Mouse (Mus musculus) intestine, embryonic 15.5 days (tissue): ENCODE data around the gene Chst8. TPM values are rescaled to one million over a fixed set of nuclear protein-coding genes. Genes with fewer than 3 reads are reported as not detected.

ENCODE experiments used
- ATAC-seq: fragments of 200-750 bp; cut with Nextera tagmentation; 2 replicates; pipeline ENCODE4 v1.8.0; 2017; ENCODE audit warnings: moderate TSS enrichment, moderate library complexity
- H3K27ac ChIP-seq: fragments of 300-500 bp; sonication (generic); 2 replicates; pipeline ENCODE4 v1.5.1; 2015; ENCODE audit warnings: mild to moderate bottlenecking, inconsistent platforms
- H3K27me3 ChIP-seq: fragments of 300-500 bp; sonication (generic); replicated peaks from 2 replicates; pipeline ENCODE4 v1.6.1; 2015; ENCODE audit warnings: inconsistent platforms
- H3K36me3 ChIP-seq: fragments of 300-500 bp; sonication (generic); 2 replicates; pipeline ENCODE4 v1.6.1; 2015; ENCODE audit warnings: inconsistent platforms
- H3K4me1 ChIP-seq: fragments of 300-500 bp; sonication (generic); replicated peaks from 2 replicates; pipeline ENCODE4 v1.6.1; 2015; ENCODE audit warnings: inconsistent platforms
- H3K4me2 ChIP-seq: fragments of 300-500 bp; sonication (generic); replicated peaks from 2 replicates; pipeline ENCODE4 v1.6.1; 2015; ENCODE audit warnings: mild to moderate bottlenecking, inconsistent platforms
- H3K4me3 ChIP-seq: fragments of 300-500 bp; sonication (generic); replicated peaks from 2 replicates; pipeline ENCODE4 v1.5.1; 2015; ENCODE audit warnings: inconsistent platforms
- H3K9ac ChIP-seq: fragments of 300-500 bp; sonication (generic); 2 replicates; pipeline ENCODE4 v1.6.1; 2015; ENCODE audit warnings: inconsistent platforms
- H3K9me3 ChIP-seq: fragments of 300-500 bp; sonication (generic); 2 replicates; pipeline ENCODE4 v1.6.1; 2016; ENCODE audit warnings: inconsistent platforms
- WGBS: fragments of 180-500 bp; shearing (Covaris S2); methylation state at CpG from one replicate; pipeline ENCODE4 v1.1.7; 2015; 5-methylcytosine and 5-hydroxymethylcytosine counted together
- polyA plus RNA-seq: library from polyadenylated mRNA; unstranded; fragments of >200 nt; fragmentation: Nextera tagmentation; extraction: Ambion mirVana; gene quantifications from 2 replicates; pipeline ENCODE4 v1.2.1, GENCODE M21; 2015

Gene Chst8
- polyA plus RNA-seq, result 3.0 and 3.2 TPM in 2 replicates

GRCm38 (mm10) chr7:34812531-34813111, at the start of gene Chst8:
Chst8 (minus strand) TSS chr7:34812711.
- Histone ChIP-seq H3K36me3 (no peaks in the 10 kb centered on the region), H3K9me3 (no peaks in the 10 kb centered on the region), H3K4me2 (peak within 1 kb of the TSS; percentile 95), H3K4me1 (peaks cover 14% of the 10 kb centered on the region), H3K4me3 (peak within 1 kb of the TSS; percentile 52), H3K27me3 (peaks cover 44% of the 10 kb centered on the region), H3K27ac (no peak within 1 kb of the TSS), H3K9ac (peak within 1 kb of the TSS; percentile 36)
- 1% methylated on average over 59 of the region's 65 CpGs for WGBS
- ATAC-seq, result peak; percentile 96

DNA sequence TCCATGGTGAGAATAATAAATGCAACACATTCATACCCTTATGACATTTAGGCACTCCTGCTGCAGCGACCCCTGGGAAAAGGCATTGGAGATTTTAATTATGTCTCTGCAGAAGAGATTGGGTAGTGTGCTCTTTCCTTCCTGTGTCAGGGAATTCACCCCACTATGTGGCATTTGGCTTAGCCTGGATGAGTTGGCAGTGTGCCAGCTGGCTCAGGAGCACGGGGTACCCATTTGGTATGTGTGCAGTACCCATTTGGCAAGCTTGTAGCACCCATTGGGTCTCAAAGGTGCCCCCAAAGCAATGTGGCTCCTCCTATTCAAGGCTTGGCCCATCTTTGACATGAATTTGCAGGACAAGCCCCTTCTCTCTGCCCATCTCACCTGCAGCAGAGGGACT, 45.8 kb upstream of the Chst8 start:
- no peaks in the 10 kb centered on the region for H3K36me3 ChIP-seq
- no peak overlapping the region for H3K4me3 ChIP-seq
- H3K27me3 ChIP-seq, result no peaks in the 10 kb centered on the region
- H3K9me3 ChIP-seq, result no peaks in the 10 kb centered on the region
- no peak for ATAC-seq
- no peaks in the 10 kb centered on the region for H3K4me1 ChIP-seq
- H3K27ac ChIP-seq, result no peak overlapping the region
- H3K4me2 ChIP-seq, result no peak overlapping the region
- H3K9ac ChIP-seq, result no peak overlapping the region
- 86% methylated on average over 2 of the region's 2 CpGs for WGBS

- ATAC-seq, result no peak; the same call in 1 of the 2 replicates
- Histone ChIP-seq H3K9ac (no peak overlapping the region), H3K4me1 (no peaks in the 10 kb centered on the region), H3K27ac (no peak overlapping the region), H3K4me3 (no peak overlapping the region), H3K27me3 (no peaks in the 10 kb centered on the region), H3K9me3 (no peaks in the 10 kb centered on the region), H3K36me3 (no peaks in the 10 kb centered on the region), H3K4me2 (no peak overlapping the region)
- 79% methylated on average over 6 of the region's 6 CpGs for WGBS
These were observed 42.4 kb upstream of the Chst8 start for GRCm38 (mm10) chr7:34854781-34855352.

- no peak for ATAC-seq
- WGBS, result 78% methylated on average over 3 of the region's 3 CpGs
- no peaks in the 10 kb centered on the region for H3K4me1 ChIP-seq
- no peak overlapping the region for H3K27ac ChIP-seq
- no peaks in the 10 kb centered on the region for H3K9me3 ChIP-seq
- no peak overlapping the region for H3K4me2 ChIP-seq
- H3K36me3 ChIP-seq, result no peaks in the 10 kb centered on the region
- no peaks in the 10 kb centered on the region for H3K27me3 ChIP-seq
- H3K4me3 ChIP-seq, result no peak overlapping the region
- no peak overlapping the region for H3K9ac ChIP-seq
These were observed 40.9 kb upstream of the Chst8 start for GRCm38 (mm10) chr7:34853393-34853792.

- Histone ChIP-seq H3K27me3 (no peaks in the 10 kb centered on the region), H3K27ac (no peak overlapping the region), H3K9me3 (no peaks in the 10 kb centered on the region), H3K4me2 (no peak overlapping the region), H3K36me3 (no peaks in the 10 kb centered on the region), H3K4me1 (no peaks in the 10 kb centered on the region), H3K4me3 (no peak overlapping the region), H3K9ac (no peak overlapping the region)
- ATAC-seq, result no peak
- 34% methylated on average over 10 of the region's 10 CpGs for WGBS
These were observed 37.1 kb upstream of the Chst8 start for GRCm38 (mm10) chr7:34849660-34850059.

DNA sequence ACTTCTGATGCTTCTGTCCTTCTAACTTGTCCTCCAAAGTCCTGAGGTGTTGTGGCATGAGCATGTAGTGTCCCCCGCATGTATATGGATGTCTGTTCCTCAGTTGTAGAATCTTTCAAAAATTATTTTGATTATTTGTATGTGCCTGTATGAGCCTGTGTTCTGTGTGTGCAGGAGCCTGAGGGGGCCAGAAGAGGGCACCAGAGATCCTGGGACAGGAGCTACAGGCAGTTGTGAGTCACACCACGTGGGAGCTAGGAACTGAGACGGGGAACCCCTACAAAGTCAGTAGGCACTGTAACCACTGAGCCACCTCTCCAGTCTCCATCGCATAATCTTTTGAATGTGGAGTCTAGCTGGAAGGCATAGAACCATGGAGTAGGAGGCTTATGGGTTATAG, 36.3 kb upstream of the Chst8 start:
- H3K4me3 ChIP-seq, result no peak overlapping the region
- no peaks in the 10 kb centered on the region for H3K9me3 ChIP-seq
- H3K4me2 ChIP-seq, result no peak overlapping the region
- H3K27me3 ChIP-seq, result no peaks in the 10 kb centered on the region
- 93% methylated on average over 4 of the region's 4 CpGs for WGBS
- no peak for ATAC-seq
- H3K4me1 ChIP-seq, result no peaks in the 10 kb centered on the region
- H3K36me3 ChIP-seq, result no peaks in the 10 kb centered on the region
- H3K27ac ChIP-seq, result no peak overlapping the region
- no peak overlapping the region for H3K9ac ChIP-seq

GRCm38 (mm10) chr7:34847900-34848299, 35.4 kb upstream of the Chst8 start:
- Histone ChIP-seq H3K4me1 (no peaks in the 10 kb centered on the region), H3K27me3 (no peaks in the 10 kb centered on the region), H3K9me3 (no peaks in the 10 kb centered on the region), H3K9ac (no peak overlapping the region), H3K4me2 (no peak overlapping the region), H3K36me3 (no peaks in the 10 kb centered on the region), H3K4me3 (no peak overlapping the region), H3K27ac (no peak overlapping the region)
- 76% methylated on average over 6 of the region's 6 CpGs for WGBS
- no peak for ATAC-seq

DNA sequence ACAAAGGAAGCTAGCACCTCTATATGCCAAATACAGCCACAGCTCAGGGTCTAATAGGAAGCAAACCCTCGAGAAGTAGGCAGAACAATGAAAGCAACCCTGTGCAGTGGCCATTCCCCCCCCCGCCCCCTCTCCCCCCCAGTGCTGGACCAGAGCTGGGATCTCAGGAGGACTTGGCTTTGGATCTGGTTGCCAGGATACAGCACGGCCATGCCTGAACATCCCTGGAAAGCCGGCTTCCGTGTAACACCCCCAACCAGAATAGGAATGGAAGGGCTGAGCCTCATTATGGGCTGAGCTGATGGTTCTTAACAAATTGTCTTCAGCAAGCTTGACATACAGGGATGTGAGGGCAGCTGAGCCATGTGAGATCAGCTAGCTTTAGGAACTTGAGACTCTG, 34.9 kb upstream of the Chst8 start:
- H3K4me3 ChIP-seq, result no peak overlapping the region
- no peak overlapping the region for H3K4me2 ChIP-seq
- H3K4me1 ChIP-seq, result no peaks in the 10 kb centered on the region
- H3K36me3 ChIP-seq, result no peaks in the 10 kb centered on the region
- no peak overlapping the region for H3K9ac ChIP-seq
- WGBS, result 67% methylated on average over 5 of the region's 5 CpGs
- no peaks in the 10 kb centered on the region for H3K9me3 ChIP-seq
- no peaks in the 10 kb centered on the region for H3K27me3 ChIP-seq
- H3K27ac ChIP-seq, result no peak overlapping the region
- no peak for ATAC-seq

- no peaks in the 10 kb centered on the region for H3K27me3 ChIP-seq
- H3K9me3 ChIP-seq, result no peaks in the 10 kb centered on the region
- H3K27ac ChIP-seq, result no peak overlapping the region
- no peak overlapping the region for H3K9ac ChIP-seq
- no peaks in the 10 kb centered on the region for H3K4me1 ChIP-seq
- 89% methylated on average over 4 of the region's 4 CpGs for WGBS
- no peak overlapping the region for H3K4me2 ChIP-seq
- H3K4me3 ChIP-seq, result no peak overlapping the region
- no peaks in the 10 kb centered on the region for H3K36me3 ChIP-seq
- no peak for ATAC-seq
These were observed 26.2 kb upstream of the Chst8 start for GRCm38 (mm10) chr7:34838749-34839148.

DNA sequence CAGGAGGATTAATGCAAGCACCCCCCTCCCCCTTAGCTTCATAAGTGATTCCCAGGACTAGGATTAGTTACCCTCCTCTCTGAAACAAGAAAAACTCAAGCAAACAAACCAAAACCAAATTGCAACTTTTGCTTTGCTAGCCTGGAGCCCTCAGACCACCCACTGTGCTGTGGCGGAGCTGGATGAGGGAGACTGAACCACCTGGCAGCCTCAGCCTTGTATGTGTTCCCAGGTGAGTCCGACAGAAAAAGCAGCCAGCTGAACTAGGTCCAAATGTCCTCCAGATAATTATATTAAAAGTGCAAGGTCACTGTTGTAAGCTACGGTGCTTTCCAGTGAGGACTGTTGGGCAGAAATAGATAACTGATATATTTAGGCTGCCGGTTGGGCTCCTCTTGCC, 25.7 kb upstream of the Chst8 start:
- Histone ChIP-seq H3K4me2 (no peak overlapping the region), H3K4me3 (no peak overlapping the region), H3K9me3 (no peaks in the 10 kb centered on the region), H3K27ac (no peak overlapping the region), H3K36me3 (no peaks in the 10 kb centered on the region), H3K27me3 (no peaks in the 10 kb centered on the region), H3K4me1 (no peaks in the 10 kb centered on the region), H3K9ac (no peak overlapping the region)
- ATAC-seq, result no peak
- 79% methylated on average over 4 of the region's 4 CpGs for WGBS

DNA sequence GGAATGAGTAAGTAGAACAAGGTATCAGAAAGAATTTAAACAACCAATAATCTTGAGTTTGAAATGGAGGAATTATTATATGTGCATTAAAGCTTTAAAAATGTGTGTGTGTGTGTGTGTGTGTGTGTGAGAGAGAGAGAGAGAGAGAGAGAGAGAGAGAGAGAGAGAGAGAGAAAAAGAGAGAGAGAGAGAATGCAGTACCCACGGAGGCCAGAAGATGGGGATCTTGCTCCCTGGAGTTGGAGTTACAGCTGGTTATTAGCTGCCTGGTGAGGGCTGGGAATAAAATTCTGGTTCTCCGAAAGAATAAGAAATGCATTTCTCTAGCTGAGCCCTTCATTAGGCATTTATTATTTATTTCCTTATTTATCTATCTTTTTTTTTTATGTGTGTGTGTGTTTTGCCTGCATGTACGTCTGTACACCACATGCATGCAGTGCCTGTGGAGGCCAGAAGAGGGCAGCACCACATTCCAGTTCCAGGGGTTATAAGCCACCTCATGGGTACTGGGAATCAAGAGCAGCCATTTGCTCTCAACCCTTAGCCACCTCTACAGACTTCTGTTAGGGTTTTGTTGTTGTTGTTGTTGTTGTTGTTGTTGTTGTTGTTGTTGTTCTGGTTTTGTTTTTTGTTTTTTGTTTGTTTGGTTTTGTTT, 13.9 kb upstream of the Chst8 start:
- no peaks in the 10 kb centered on the region for H3K36me3 ChIP-seq
- H3K9me3 ChIP-seq, result no peaks in the 10 kb centered on the region
- no peak overlapping the region for H3K27ac ChIP-seq
- no peak overlapping the region for H3K4me2 ChIP-seq
- no peak for ATAC-seq
- H3K27me3 ChIP-seq, result no peaks in the 10 kb centered on the region
- H3K4me1 ChIP-seq, result no peaks in the 10 kb centered on the region
- no peak overlapping the region for H3K9ac ChIP-seq
- WGBS, result 38% methylated on average over 3 of the region's 3 CpGs
- H3K4me3 ChIP-seq, result no peak overlapping the region

DNA sequence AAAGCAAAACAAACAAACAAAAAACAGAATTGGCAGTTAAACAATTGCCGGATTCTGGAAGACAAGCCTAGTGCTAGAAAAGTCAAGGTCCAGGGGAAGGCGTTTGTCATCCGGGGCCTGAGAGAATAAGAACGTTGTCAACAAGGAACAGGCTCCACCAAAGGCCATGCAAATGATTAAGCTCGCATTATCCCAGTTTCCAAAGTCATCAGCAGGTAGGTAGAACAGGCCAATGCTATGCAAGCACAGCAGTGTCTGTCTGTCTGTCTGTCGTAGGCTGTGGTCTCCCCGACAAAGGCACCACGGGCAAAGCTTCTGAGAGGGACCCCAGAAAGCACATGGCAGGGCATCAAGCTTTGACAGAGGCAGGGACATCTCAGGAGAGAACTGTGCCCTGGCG, 9.1 kb upstream of the Chst8 start:
- ATAC-seq, result no peak
- WGBS, result 80% methylated on average over 9 of the region's 9 CpGs

GRCm38 (mm10) chr7:34820554-34820953, 8.0 kb upstream of the Chst8 start:
- H3K36me3 ChIP-seq, result no peaks in the 10 kb centered on the region
- no peak overlapping the region for H3K4me3 ChIP-seq
- no peaks in the 10 kb centered on the region for H3K27me3 ChIP-seq
- no peaks in the 10 kb centered on the region for H3K4me1 ChIP-seq
- no peak overlapping the region for H3K9ac ChIP-seq
- no peak overlapping the region for H3K27ac ChIP-seq
- ATAC-seq, result no peak
- 36% methylated on average over 6 of the region's 6 CpGs for WGBS
- no peak overlapping the region for H3K4me2 ChIP-seq
- H3K9me3 ChIP-seq, result no peaks in the 10 kb centered on the region

More for the DNA sequence above, 9.1 kb upstream of the Chst8 start:
- Histone ChIP-seq H3K9me3 (no peaks in the 10 kb centered on the region), H3K9ac (no peak overlapping the region), H3K4me3 (no peak overlapping the region), H3K27me3 (no peaks in the 10 kb centered on the region), H3K27ac (no peak overlapping the region), H3K4me2 (no peak overlapping the region), H3K36me3 (no peaks in the 10 kb centered on the region), H3K4me1 (no peaks in the 10 kb centered on the region)
